Mouse (Mus musculus): ENCODE measurements at regions not wholly inside any gene's neighbourhood (a gene's known extent, or its start where the extent isn't known, plus 50 kb on each side); places are given as distances from the start of the nearest gene placed in this dataset.

DNA sequence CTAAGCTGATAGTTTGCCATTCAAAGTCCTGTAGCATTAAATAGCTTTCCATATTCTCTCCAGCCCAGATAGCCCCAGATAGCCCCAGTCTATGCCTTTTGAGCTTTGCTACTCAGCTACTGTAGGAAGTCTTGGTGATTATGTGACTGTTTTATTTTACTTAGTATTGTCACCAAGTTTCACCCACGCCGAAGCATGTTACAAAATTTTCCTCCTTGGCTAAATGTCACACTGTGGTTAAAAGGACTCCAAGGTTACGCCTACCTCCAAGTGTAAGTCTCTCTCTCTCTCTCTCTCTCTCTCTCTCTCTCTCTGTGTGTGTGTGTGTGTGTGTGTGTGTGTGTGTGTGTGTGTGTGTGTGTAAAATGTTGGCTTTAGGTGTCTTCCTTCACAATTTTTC lies 270.2 kb upstream of the Rnaseh2b start:
- H3K36me3 ChIP-seq: no peaks in the 10 kb centered on the region

DNA sequence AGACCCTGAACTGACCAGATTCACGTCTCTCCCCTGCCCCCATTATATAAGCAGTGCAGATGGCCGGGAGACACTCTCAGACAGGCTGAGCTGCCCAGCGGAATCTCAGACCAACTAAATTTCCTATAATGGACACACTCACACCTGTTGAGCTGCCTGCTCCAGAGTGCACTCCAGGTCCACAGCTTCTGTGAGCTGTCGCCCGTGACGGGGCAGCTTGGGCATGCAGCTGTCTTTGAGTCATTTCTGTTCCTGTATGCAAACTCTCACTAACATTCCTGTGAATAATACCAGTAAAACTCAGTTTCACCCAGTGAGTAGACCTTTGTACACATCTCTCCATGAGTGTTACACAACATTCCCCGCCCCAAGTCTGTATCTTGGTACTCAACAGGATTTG lies 269.4 kb upstream of the Rnaseh2b start:
- Histone ChIP-seq H3K4me1 (0 out of 2 replicates have a peak, but pooled peaks cover 3% of the 10 kb centered on the region), H3K27ac (no peak overlapping the region), H3K4me3 (no peak overlapping the region), H3K27me3 (ENCODE audit: low read depth, poor library complexity, severe bottlenecking) (no peaks in the 10 kb centered on the region), H3K9me3 (replicated peaks) (no peaks in the 10 kb centered on the region), H3K36me3 (no peaks in the 10 kb centered on the region)
- no peak for DNase-seq (ENCODE audit: low spot score)
- 83% methylated on average over 7 of the region's 7 CpGs for WGBS

More for the DNA sequence above, 270.2 kb upstream of the Rnaseh2b start:
- WGBS: 92% methylated on average over 3 of the region's 3 CpGs
- H3K4me1 ChIP-seq: 0 out of 2 replicates have a peak, but pooled peaks cover 3% of the 10 kb centered on the region
- H3K4me3 ChIP-seq: no peak overlapping the region
- no peak for DNase-seq (ENCODE audit: low spot score)
- H3K27me3 ChIP-seq (ENCODE audit: low read depth, poor library complexity, severe bottlenecking): no peaks in the 10 kb centered on the region
- no peak overlapping the region for H3K27ac ChIP-seq
- no peaks in the 10 kb centered on the region for H3K9me3 ChIP-seq (replicated peaks)

GRCm38 (mm10) chr14:62027751-62028279 lies 264.6 kb upstream of the Rnaseh2b start:
- no peaks in the 10 kb centered on the region for H3K9me3 ChIP-seq (replicated peaks)
- no peak overlapping the region for H3K4me3 ChIP-seq
- H3K4me1 ChIP-seq: no peaks in the 10 kb centered on the region
- DNase-seq (ENCODE audit: low spot score): no peak
- no peaks in the 10 kb centered on the region for H3K27me3 ChIP-seq (ENCODE audit: low read depth, poor library complexity, severe bottlenecking)
- H3K36me3 ChIP-seq: no peaks in the 10 kb centered on the region
- no peak overlapping the region for H3K27ac ChIP-seq
- 90% methylated on average over 8 of the region's 8 CpGs for WGBS

- H3K4me1 ChIP-seq: peaks cover 7% of the 10 kb centered on the region; the same call in 1 of the 2 replicates
- no peaks in the 10 kb centered on the region for H3K27me3 ChIP-seq (ENCODE audit: low read depth, poor library complexity, severe bottlenecking)
- DNase-seq (ENCODE audit: low spot score): no peak
- H3K4me3 ChIP-seq: no peak overlapping the region
- H3K9me3 ChIP-seq (replicated peaks): no peaks in the 10 kb centered on the region
- 82% methylated on average over 7 of the region's 7 CpGs for WGBS
- H3K27ac ChIP-seq: no peak overlapping the region
- no peaks in the 10 kb centered on the region for H3K36me3 ChIP-seq
Measured at GRCm38 (mm10) chr14:62030059-62030458, 262.3 kb upstream of the Rnaseh2b start.

GRCm38 (mm10) chr14:62033661-62034060 lies 258.7 kb upstream of the Rnaseh2b start:
- DNase-seq (ENCODE audit: low spot score): no peak

GRCm38 (mm10) chr14:62034664-62035063 lies 257.7 kb upstream of the Rnaseh2b start:
- WGBS: 68% methylated on average over 4 of the region's 4 CpGs
- H3K4me3 ChIP-seq: no peak overlapping the region
- H3K27me3 ChIP-seq (ENCODE audit: low read depth, poor library complexity, severe bottlenecking): no peaks in the 10 kb centered on the region
- H3K36me3 ChIP-seq: no peaks in the 10 kb centered on the region
- H3K9me3 ChIP-seq (replicated peaks): no peaks in the 10 kb centered on the region
- peaks cover 7% of the 10 kb centered on the region; the same call in 1 of the 2 replicates for H3K4me1 ChIP-seq
- H3K27ac ChIP-seq: peak overlapping the region; percentile 23; the same call in 1 of the 2 replicates
- no peak for DNase-seq (ENCODE audit: low spot score)

More at GRCm38 (mm10) chr14:62033661-62034060, 258.7 kb upstream of the Rnaseh2b start:
- Histone ChIP-seq H3K27ac (0 out of 2 replicates have a peak overlapping the region, but pooled peaks have one; percentile 23), H3K9me3 (replicated peaks) (no peaks in the 10 kb centered on the region), H3K4me3 (no peak overlapping the region), H3K27me3 (ENCODE audit: low read depth, poor library complexity, severe bottlenecking) (no peaks in the 10 kb centered on the region), H3K4me1 (peaks cover 7% of the 10 kb centered on the region; the same call in 1 of the 2 replicates), H3K36me3 (no peaks in the 10 kb centered on the region)
- 92% methylated on average over 4 of the region's 4 CpGs for WGBS

- Histone ChIP-seq H3K36me3 (no peaks in the 10 kb centered on the region), H3K4me1 (peaks cover 7% of the 10 kb centered on the region; the same call in 1 of the 2 replicates), H3K9me3 (replicated peaks) (no peaks in the 10 kb centered on the region), H3K27me3 (ENCODE audit: low read depth, poor library complexity, severe bottlenecking) (no peaks in the 10 kb centered on the region), H3K27ac (0 out of 2 replicates have a peak overlapping the region, but pooled peaks have one; percentile 12), H3K4me3 (no peak overlapping the region)
- DNase-seq (ENCODE audit: low spot score): no peak
- 91% methylated on average over 3 of the region's 3 CpGs for WGBS
Measured at GRCm38 (mm10) chr14:62035416-62035815, 257.0 kb upstream of the Rnaseh2b start.

DNA sequence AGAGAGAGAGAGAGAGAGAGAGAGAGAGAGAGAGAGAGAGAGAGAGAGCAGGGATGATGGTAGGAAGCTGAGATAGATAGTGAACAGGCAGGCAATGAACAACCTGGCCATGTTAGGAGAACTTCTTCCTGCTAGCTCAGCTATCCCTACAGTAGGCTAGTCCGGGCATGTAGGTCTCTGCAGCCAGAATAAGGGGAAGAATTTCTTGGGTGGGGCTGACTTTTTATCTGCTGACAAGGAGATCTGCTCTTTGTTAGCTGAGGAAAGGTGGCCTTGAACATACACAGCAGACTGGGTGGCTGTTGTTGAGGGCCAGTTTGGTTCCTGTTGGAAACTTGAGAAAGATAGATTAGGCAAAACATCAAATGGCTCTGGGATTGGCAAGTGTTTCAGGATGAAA lies 254.9 kb upstream of the Rnaseh2b start:
- DNase-seq (ENCODE audit: low spot score): no peak
- Histone ChIP-seq H3K4me1 (peaks cover 7% of the 10 kb centered on the region; the same call in 1 of the 2 replicates), H3K36me3 (no peaks in the 10 kb centered on the region), H3K27me3 (ENCODE audit: low read depth, poor library complexity, severe bottlenecking) (no peaks in the 10 kb centered on the region), H3K27ac (no peak overlapping the region), H3K4me3 (no peak overlapping the region), H3K9me3 (replicated peaks) (no peaks in the 10 kb centered on the region)
- WGBS: 59% methylated on average over 1 of the region's 1 CpGs

DNA sequence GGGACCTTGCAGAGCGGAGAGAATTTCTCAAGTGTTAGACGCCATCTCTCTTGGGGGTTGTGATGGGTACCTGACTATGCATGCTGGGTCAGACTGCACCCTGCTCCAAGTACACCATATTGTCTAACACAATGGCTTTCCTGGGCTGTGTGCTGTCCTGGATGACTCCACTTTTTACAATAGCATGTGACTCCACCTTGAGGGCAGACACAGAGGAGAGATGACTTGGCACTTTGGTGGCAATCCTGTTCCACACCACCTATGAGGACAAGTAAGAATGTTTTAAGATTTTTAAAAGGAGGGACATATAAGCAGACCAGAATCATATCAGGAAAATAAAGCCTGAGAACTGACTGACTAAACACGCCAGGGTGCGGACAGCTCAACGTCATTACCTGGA lies 254.5 kb upstream of the Rnaseh2b start:
- Histone ChIP-seq H3K4me1 (peaks cover 7% of the 10 kb centered on the region; the same call in 1 of the 2 replicates), H3K4me3 (no peak overlapping the region), H3K27me3 (ENCODE audit: low read depth, poor library complexity, severe bottlenecking) (no peaks in the 10 kb centered on the region), H3K36me3 (no peaks in the 10 kb centered on the region), H3K27ac (no peak overlapping the region), H3K9me3 (replicated peaks) (no peaks in the 10 kb centered on the region)
- WGBS: 73% methylated on average over 5 of the region's 5 CpGs
- no peak for DNase-seq (ENCODE audit: low spot score)

- peak; percentile 44 for DNase-seq (ENCODE audit: low spot score)
- Histone ChIP-seq H3K27me3 (ENCODE audit: low read depth, poor library complexity, severe bottlenecking) (no peaks in the 10 kb centered on the region), H3K4me1 (no peaks in the 10 kb centered on the region), H3K9me3 (replicated peaks) (no peaks in the 10 kb centered on the region), H3K27ac (no peak overlapping the region), H3K4me3 (no peak overlapping the region), H3K36me3 (no peaks in the 10 kb centered on the region)
- 75% methylated on average over 11 of the region's 11 CpGs for WGBS
Measured at GRCm38 (mm10) chr14:62042305-62043116, 249.9 kb upstream of the Rnaseh2b start.

GRCm38 (mm10) chr14:62043117-62043422 lies 249.3 kb upstream of the Rnaseh2b start:
- no peak for DNase-seq (ENCODE audit: low spot score)
- H3K9me3 ChIP-seq (replicated peaks): no peaks in the 10 kb centered on the region
- no peak overlapping the region for H3K4me3 ChIP-seq
- H3K27me3 ChIP-seq (ENCODE audit: low read depth, poor library complexity, severe bottlenecking): no peaks in the 10 kb centered on the region
- no peaks in the 10 kb centered on the region for H3K36me3 ChIP-seq
- 96% methylated on average over 4 of the region's 4 CpGs for WGBS
- H3K27ac ChIP-seq: no peak overlapping the region
- no peaks in the 10 kb centered on the region for H3K4me1 ChIP-seq

DNA sequence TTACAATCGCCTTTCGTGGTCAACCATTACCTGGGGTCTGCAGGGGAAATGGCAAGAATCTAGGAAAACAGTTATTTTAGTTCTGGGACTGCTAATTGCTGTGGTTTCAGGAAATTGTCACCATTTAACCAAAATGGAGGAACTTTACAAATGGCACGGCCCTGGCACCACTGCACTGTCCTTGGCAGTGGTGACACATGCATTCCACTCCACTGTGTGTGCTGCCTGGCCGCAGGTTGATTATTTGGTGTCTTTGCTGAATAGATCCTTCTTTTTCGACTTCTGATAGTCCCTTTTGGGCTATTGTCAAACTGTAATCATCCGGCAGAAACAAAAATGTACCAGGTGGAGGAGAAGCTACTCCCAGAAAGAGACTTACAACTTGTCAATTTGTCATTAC lies 241.4 kb upstream of the Rnaseh2b start:
- no peak overlapping the region for H3K27ac ChIP-seq
- H3K4me1 ChIP-seq: peaks cover 21% of the 10 kb centered on the region
- 90% methylated on average over 6 of the region's 6 CpGs for WGBS
- no peak for DNase-seq (ENCODE audit: low spot score)
- H3K4me3 ChIP-seq: no peak overlapping the region
- 0 out of 2 replicates have a peak, but pooled peaks cover 3% of the 10 kb centered on the region for H3K9me3 ChIP-seq (replicated peaks)
- H3K27me3 ChIP-seq (ENCODE audit: low read depth, poor library complexity, severe bottlenecking): no peaks in the 10 kb centered on the region
- H3K36me3 ChIP-seq: no peaks in the 10 kb centered on the region

DNA sequence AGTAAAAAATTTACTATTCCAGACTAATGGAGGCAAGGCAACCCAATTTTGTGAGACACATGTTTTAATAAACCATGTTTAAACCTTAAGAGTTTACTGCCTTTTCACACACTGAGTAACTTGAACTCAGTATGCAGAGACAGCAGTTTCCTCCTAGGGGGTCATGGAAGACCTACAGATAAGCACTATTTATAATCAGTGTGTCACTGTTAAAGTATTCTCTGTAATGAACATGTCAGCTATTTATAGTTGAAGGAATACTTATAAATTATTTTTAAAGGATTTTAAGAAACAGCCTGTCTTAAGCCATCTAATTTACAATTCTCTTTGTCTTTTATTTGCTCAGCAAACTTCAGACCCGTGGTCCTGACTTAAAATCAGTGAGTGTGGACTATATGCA lies 240.5 kb upstream of the Rnaseh2b start:
- no peaks in the 10 kb centered on the region for H3K36me3 ChIP-seq
- H3K27ac ChIP-seq: 0 out of 2 replicates have a peak overlapping the region, but pooled peaks have one; percentile 19
- H3K9me3 ChIP-seq (replicated peaks): 0 out of 2 replicates have a peak, but pooled peaks cover 3% of the 10 kb centered on the region
- peaks cover 26% of the 10 kb centered on the region for H3K4me1 ChIP-seq
- DNase-seq (ENCODE audit: low spot score): no peak
- no peaks in the 10 kb centered on the region for H3K27me3 ChIP-seq (ENCODE audit: low read depth, poor library complexity, severe bottlenecking)
- 74% methylated on average over 1 of the region's 1 CpGs for WGBS
- H3K4me3 ChIP-seq: no peak overlapping the region

All from limb, embryonic 10.5 days (tissue).